Mouse (Mus musculus): ENCODE results near the gene Wdr13. TPM values are rescaled to one million over a fixed set of nuclear protein-coding genes. Genes with fewer than 3 reads are reported as not detected.

The Wdr13 gene
- 26.6 and 27.4 TPM in 2 replicates for polyA plus RNA-seq (2014; fragmentation: Nextera tagmentation; extraction: Ambion mirVana)

GRCm38 (mm10) chrX:8132017-8132976 is at the start of gene Wdr13:
Gene Wdr13 (minus strand): TSS chrX:8132892.
- peak within 1 kb of the TSS; percentile 92 for H3K27ac ChIP-seq (ENCODE audit: low read depth, low read length)
- H3K36me3 ChIP-seq (ENCODE audit: control insufficient read depth, insufficient read depth, low read length), result no peaks in the 10 kb centered on the region; the same call in 1 of the 2 replicates
- H3K27me3 ChIP-seq (ENCODE audit: control insufficient read depth, insufficient read depth, low read length), result no peaks in the 10 kb centered on the region
- H3K4me3 ChIP-seq (ENCODE audit: low read depth, low read length), result peak within 1 kb of the TSS; percentile 46
- ATAC-seq (replicated peaks; ENCODE audit: low FRiP score) (peak; percentile 88), DNase-seq (ENCODE audit: low spot score) (peak; percentile 90)
- peak within 1 kb of the TSS; percentile 55; the same call in 1 of the 2 replicates for H3K9ac ChIP-seq (ENCODE audit: low read length)
- H3K4me2 ChIP-seq (ENCODE audit: low read depth, low read length, severe bottlenecking), result peak within 1 kb of the TSS; percentile 62
- no peaks in the 10 kb centered on the region for H3K4me1 ChIP-seq (replicated peaks; ENCODE audit: control insufficient read depth, insufficient read depth, low read length)
- no peaks in the 10 kb centered on the region for H3K9me3 ChIP-seq (ENCODE audit: control insufficient read depth, low read length)
- WGBS, result 19% methylated on average over 36 of the region's 40 CpGs

- no peak for DNase-seq (ENCODE audit: low spot score)
- Histone ChIP-seq H3K4me3 (ENCODE audit: low read depth, low read length) (no peak overlapping the region), H3K4me2 (ENCODE audit: low read depth, low read length, severe bottlenecking) (no peak overlapping the region), H3K27me3 (ENCODE audit: control insufficient read depth, insufficient read depth, low read length) (no peaks in the 10 kb centered on the region), H3K9me3 (ENCODE audit: control insufficient read depth, low read length) (no peaks in the 10 kb centered on the region), H3K4me1 (replicated peaks; ENCODE audit: control insufficient read depth, insufficient read depth, low read length) (no peaks in the 10 kb centered on the region), H3K36me3 (ENCODE audit: control insufficient read depth, insufficient read depth, low read length) (no peaks in the 10 kb centered on the region), H3K27ac (ENCODE audit: low read depth, low read length) (no peak overlapping the region), H3K9ac (ENCODE audit: low read length) (no peak overlapping the region)
- no peak for ATAC-seq (replicated peaks; ENCODE audit: low FRiP score)
- 91% methylated on average over 5 of the region's 5 CpGs for WGBS
These were observed 47.0 kb upstream of the Wdr13 start for GRCm38 (mm10) chrX:8179646-8180045.

- H3K27ac ChIP-seq (ENCODE audit: low read depth, low read length), result no peak overlapping the region
- H3K9me3 ChIP-seq (ENCODE audit: control insufficient read depth, low read length), result no peaks in the 10 kb centered on the region
- ATAC-seq (replicated peaks; ENCODE audit: low FRiP score) (no peak), DNase-seq (ENCODE audit: low spot score) (no peak)
- no peaks in the 10 kb centered on the region for H3K36me3 ChIP-seq (ENCODE audit: control insufficient read depth, insufficient read depth, low read length)
- 94% methylated on average over 2 of the region's 2 CpGs for WGBS
- H3K4me1 ChIP-seq (replicated peaks; ENCODE audit: control insufficient read depth, insufficient read depth, low read length), result no peaks in the 10 kb centered on the region
- no peak overlapping the region for H3K9ac ChIP-seq (ENCODE audit: low read length)
- H3K4me3 ChIP-seq (ENCODE audit: low read depth, low read length), result no peak overlapping the region
- no peaks in the 10 kb centered on the region for H3K27me3 ChIP-seq (ENCODE audit: control insufficient read depth, insufficient read depth, low read length)
- H3K4me2 ChIP-seq (ENCODE audit: low read depth, low read length, severe bottlenecking), result no peak overlapping the region
These were observed 46.2 kb upstream of the Wdr13 start for GRCm38 (mm10) chrX:8178871-8179270.

- ATAC-seq (replicated peaks; ENCODE audit: low FRiP score) (peak; percentile 97), DNase-seq (ENCODE audit: low spot score) (peak; percentile 87)
- H3K4me3 ChIP-seq (ENCODE audit: low read depth, low read length), result peak within 1 kb of the TSS; percentile 51
- WGBS, result 15% methylated on average over 54 of the region's 56 CpGs
- no peaks in the 10 kb centered on the region for H3K9me3 ChIP-seq (ENCODE audit: control insufficient read depth, low read length)
- no peak within 1 kb of the TSS for H3K27ac ChIP-seq (ENCODE audit: low read depth, low read length)
- no peaks in the 10 kb centered on the region for H3K36me3 ChIP-seq (ENCODE audit: control insufficient read depth, insufficient read depth, low read length)
- peak within 1 kb of the TSS; percentile 52 for H3K4me2 ChIP-seq (ENCODE audit: low read depth, low read length, severe bottlenecking)
- H3K9ac ChIP-seq (ENCODE audit: low read length), result peak within 1 kb of the TSS; percentile 61
- H3K4me1 ChIP-seq (replicated peaks; ENCODE audit: control insufficient read depth, insufficient read depth, low read length), result no peaks in the 10 kb centered on the region
- H3K27me3 ChIP-seq (ENCODE audit: control insufficient read depth, insufficient read depth, low read length), result no peaks in the 10 kb centered on the region
These were observed 43.1 kb upstream of the Wdr13 start, which contains the start of gene Tbc1d25 for GRCm38 (mm10) chrX:8175504-8176385. Gene Tbc1d25 (minus strand): TSS chrX:8176181.

GRCm38 (mm10) chrX:8175169-8175503 is 42.4 kb upstream of the Wdr13 start:
- H3K27me3 ChIP-seq (ENCODE audit: control insufficient read depth, insufficient read depth, low read length), result no peaks in the 10 kb centered on the region
- peak overlapping the region; percentile 51 for H3K4me3 ChIP-seq (ENCODE audit: low read depth, low read length)
- H3K27ac ChIP-seq (ENCODE audit: low read depth, low read length), result no peak overlapping the region
- peak overlapping the region; percentile 61 for H3K9ac ChIP-seq (ENCODE audit: low read length)
- no peaks in the 10 kb centered on the region for H3K9me3 ChIP-seq (ENCODE audit: control insufficient read depth, low read length)
- no peaks in the 10 kb centered on the region for H3K36me3 ChIP-seq (ENCODE audit: control insufficient read depth, insufficient read depth, low read length)
- peak overlapping the region; percentile 52 for H3K4me2 ChIP-seq (ENCODE audit: low read depth, low read length, severe bottlenecking)
- DNase-seq (ENCODE audit: low spot score) (no peak), ATAC-seq (replicated peaks; ENCODE audit: low FRiP score) (no peak)
- 15% methylated on average over 4 of the region's 4 CpGs for WGBS
- no peaks in the 10 kb centered on the region for H3K4me1 ChIP-seq (replicated peaks; ENCODE audit: control insufficient read depth, insufficient read depth, low read length)

GRCm38 (mm10) chrX:8167716-8168647 is 35.3 kb upstream of the Wdr13 start:
- Histone ChIP-seq H3K27ac (ENCODE audit: low read depth, low read length) (no peak overlapping the region), H3K36me3 (ENCODE audit: control insufficient read depth, insufficient read depth, low read length) (no peaks in the 10 kb centered on the region), H3K9me3 (ENCODE audit: control insufficient read depth, low read length) (no peaks in the 10 kb centered on the region), H3K4me3 (ENCODE audit: low read depth, low read length) (no peak overlapping the region), H3K27me3 (ENCODE audit: control insufficient read depth, insufficient read depth, low read length) (no peaks in the 10 kb centered on the region), H3K4me2 (ENCODE audit: low read depth, low read length, severe bottlenecking) (no peak overlapping the region), H3K9ac (ENCODE audit: low read length) (no peak overlapping the region), H3K4me1 (replicated peaks; ENCODE audit: control insufficient read depth, insufficient read depth, low read length) (no peaks in the 10 kb centered on the region)
- 94% methylated on average over 10 of the region's 10 CpGs for WGBS
- DNase-seq (ENCODE audit: low spot score), result no peak
- ATAC-seq (replicated peaks; ENCODE audit: low FRiP score), result no peak

DNA sequence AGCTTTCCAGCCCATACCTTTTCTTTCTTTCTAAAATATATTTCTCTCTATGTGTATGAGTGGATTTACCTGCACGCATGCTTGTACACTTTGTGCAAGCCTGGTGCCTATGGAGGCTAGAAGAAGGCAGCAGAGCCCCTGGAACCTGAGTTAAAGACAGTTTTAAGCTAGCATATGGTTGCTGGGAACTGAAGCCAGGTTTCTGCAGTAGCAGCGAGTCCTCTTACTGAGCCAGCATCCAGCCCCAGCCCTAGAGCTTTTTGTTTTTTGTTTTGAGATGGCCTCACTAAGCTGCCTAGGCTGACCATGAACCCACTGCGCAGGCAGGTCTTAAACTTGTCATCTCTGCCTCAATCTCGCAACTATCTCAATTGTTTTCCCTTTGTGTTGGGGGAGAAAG is 31.8 kb upstream of the Wdr13 start:
- Histone ChIP-seq H3K4me3 (ENCODE audit: low read depth, low read length) (no peak overlapping the region), H3K9ac (ENCODE audit: low read length) (no peak overlapping the region), H3K36me3 (ENCODE audit: control insufficient read depth, insufficient read depth, low read length) (no peaks in the 10 kb centered on the region), H3K27ac (ENCODE audit: low read depth, low read length) (no peak overlapping the region), H3K4me2 (ENCODE audit: low read depth, low read length, severe bottlenecking) (no peak overlapping the region), H3K4me1 (replicated peaks; ENCODE audit: control insufficient read depth, insufficient read depth, low read length) (no peaks in the 10 kb centered on the region), H3K27me3 (ENCODE audit: control insufficient read depth, insufficient read depth, low read length) (no peaks in the 10 kb centered on the region), H3K9me3 (ENCODE audit: control insufficient read depth, low read length) (no peaks in the 10 kb centered on the region)
- WGBS, result 81% methylated on average over 4 of the region's 4 CpGs
- no peak for DNase-seq (ENCODE audit: low spot score)
- ATAC-seq (replicated peaks; ENCODE audit: low FRiP score), result no peak

GRCm38 (mm10) chrX:8163076-8163475 is 30.4 kb upstream of the Wdr13 start:
- Histone ChIP-seq H3K4me1 (replicated peaks; ENCODE audit: control insufficient read depth, insufficient read depth, low read length) (no peaks in the 10 kb centered on the region), H3K27me3 (ENCODE audit: control insufficient read depth, insufficient read depth, low read length) (no peaks in the 10 kb centered on the region), H3K4me2 (ENCODE audit: low read depth, low read length, severe bottlenecking) (no peak overlapping the region), H3K9ac (ENCODE audit: low read length) (no peak overlapping the region), H3K36me3 (ENCODE audit: control insufficient read depth, insufficient read depth, low read length) (no peaks in the 10 kb centered on the region), H3K4me3 (ENCODE audit: low read depth, low read length) (no peak overlapping the region), H3K27ac (ENCODE audit: low read depth, low read length) (no peak overlapping the region), H3K9me3 (ENCODE audit: control insufficient read depth, low read length) (no peaks in the 10 kb centered on the region)
- 84% methylated on average over 5 of the region's 5 CpGs for WGBS
- ATAC-seq (replicated peaks; ENCODE audit: low FRiP score), result no peak
- DNase-seq (ENCODE audit: low spot score), result no peak
